Mouse (Mus musculus): ENCODE results near the gene Ntf5. TPM values are rescaled to one million over a fixed set of nuclear protein-coding genes. Genes with fewer than 3 reads are reported as not detected.
A peak's percentile ranks its signal among the peaks of the same experiment; 100 is the strongest.

Ntf5 gene
- polyA plus RNA-seq, 1 experiment from 2014 or later: 2.0 TPM

DNA sequence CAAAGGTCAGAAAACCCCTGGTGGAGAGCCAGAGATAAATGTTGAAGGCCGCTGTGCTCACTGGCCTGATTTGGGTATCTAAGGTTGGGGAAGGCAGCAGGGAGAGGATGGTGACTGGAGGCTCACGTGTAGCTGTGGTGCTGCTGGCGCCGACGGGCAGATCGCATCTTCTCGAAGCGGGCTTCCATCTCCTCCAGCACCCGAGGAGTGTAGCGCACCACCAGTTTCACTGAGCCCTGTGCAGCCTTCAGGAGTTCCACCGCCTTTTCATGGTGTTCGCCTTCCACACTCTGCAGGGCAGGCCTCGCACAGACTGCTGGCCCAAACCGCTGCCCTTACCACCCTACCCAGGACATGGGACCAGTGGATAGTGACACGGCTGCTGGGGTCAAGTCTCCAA lies 45.3 kb upstream of the Ntf5 start:
- TF ChIP-seq CTCF (IDR thresholded peaks at IDR 0.05; ENCODE audit: low read depth): no peak
- Histone ChIP-seq H3K27ac (ENCODE audit: low read depth, low read length) (no peak overlapping the region), H3K4me2 (replicated peaks; ENCODE audit: low read depth) (peak overlapping the region; percentile 99; the same call in 1 of the 2 replicates), H3K4me1 (replicated peaks; ENCODE audit: control insufficient read depth, insufficient read depth, low read length) (peaks cover 4% of the 10 kb centered on the region; the same call in 1 of the 2 replicates), H3K4me3 (ENCODE audit: low read depth, low read length) (no peak overlapping the region), H3K27me3 (replicated peaks; ENCODE audit: control insufficient read depth, insufficient read depth, low read length) (peaks cover 34% of the 10 kb centered on the region), H3K9ac (ENCODE audit: low read depth, low read length) (peak overlapping the region; percentile 17; the same call in 1 of the 2 replicates), H3K9me3 (ENCODE audit: control insufficient read depth) (no peaks in the 10 kb centered on the region), H3K36me3 (ENCODE audit: control insufficient read depth, insufficient read depth) (no peaks in the 10 kb centered on the region)
- WGBS: 90% methylated on average over 15 of the region's 15 CpGs
- no peak for ATAC-seq

DNA sequence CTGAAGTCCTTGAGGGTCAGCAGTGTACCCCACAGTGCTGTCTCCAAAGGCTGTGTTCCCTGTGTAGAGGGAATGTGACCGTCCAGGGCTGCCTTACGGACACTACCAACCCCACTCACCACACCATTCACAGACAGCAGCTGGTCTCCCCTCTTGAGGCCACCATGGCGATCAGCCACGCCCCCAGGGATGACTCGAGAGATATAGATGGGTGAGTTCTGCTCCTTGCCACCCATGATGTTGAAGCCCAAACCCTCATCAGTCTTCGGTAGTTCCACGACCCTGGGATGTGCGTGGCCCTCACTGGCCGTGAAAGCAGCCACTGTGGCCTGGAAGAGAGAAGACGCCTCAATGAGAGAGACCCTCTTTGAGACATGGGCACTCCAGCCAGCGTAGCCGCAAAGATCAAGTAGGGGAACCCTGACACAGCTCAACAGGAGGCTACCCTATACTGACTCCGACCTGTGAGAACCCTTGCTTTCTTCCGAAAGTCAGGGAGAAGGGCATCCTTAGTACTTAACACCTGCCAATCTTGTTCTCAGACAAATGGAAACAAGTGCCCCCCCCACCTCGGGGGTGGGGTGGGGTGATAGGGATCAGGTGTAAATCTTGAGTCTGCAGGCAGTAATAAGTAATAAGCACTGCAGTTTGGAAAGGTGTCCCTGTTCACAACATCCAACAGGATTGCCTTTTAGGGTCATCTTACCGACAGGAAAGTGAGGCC lies 44.3 kb upstream of the Ntf5 start:
- H3K4me2 ChIP-seq (replicated peaks; ENCODE audit: low read depth): peak overlapping the region; percentile 98; the same call in 1 of the 2 replicates

GRCm38 (mm10) chr7:45369836-45370474 lies 43.5 kb upstream of the Ntf5 start:
- 0 out of 2 replicates have a peak, but pooled peaks have one; percentile 5 for ATAC-seq
- no peaks in the 10 kb centered on the region for H3K9me3 ChIP-seq (ENCODE audit: control insufficient read depth)
- peaks cover 3% of the 10 kb centered on the region; the same call in 1 of the 2 replicates for H3K36me3 ChIP-seq (ENCODE audit: control insufficient read depth, insufficient read depth)
- peak overlapping the region; percentile 48 for H3K9ac ChIP-seq (ENCODE audit: low read depth, low read length)
- TF ChIP-seq CTCF (IDR thresholded peaks at IDR 0.05; ENCODE audit: low read depth): no peak
- peak overlapping the region; percentile 53 for H3K4me3 ChIP-seq (ENCODE audit: low read depth, low read length)
- H3K4me2 ChIP-seq (replicated peaks; ENCODE audit: low read depth): peak overlapping the region; percentile 98
- WGBS: 5% methylated on average over 52 of the region's 52 CpGs
- H3K4me1 ChIP-seq (replicated peaks; ENCODE audit: control insufficient read depth, insufficient read depth, low read length): peaks cover 4% of the 10 kb centered on the region; the same call in 1 of the 2 replicates
- H3K27ac ChIP-seq (ENCODE audit: low read depth, low read length): no peak overlapping the region
- peaks cover 31% of the 10 kb centered on the region for H3K27me3 ChIP-seq (replicated peaks; ENCODE audit: control insufficient read depth, insufficient read depth, low read length)

More for the DNA sequence above, 44.3 kb upstream of the Ntf5 start:
- Histone ChIP-seq H3K9ac (ENCODE audit: low read depth, low read length) (no peak overlapping the region), H3K27ac (ENCODE audit: low read depth, low read length) (no peak overlapping the region), H3K27me3 (replicated peaks; ENCODE audit: control insufficient read depth, insufficient read depth, low read length) (peaks cover 31% of the 10 kb centered on the region), H3K36me3 (ENCODE audit: control insufficient read depth, insufficient read depth) (peaks cover 3% of the 10 kb centered on the region; the same call in 1 of the 2 replicates), H3K4me1 (replicated peaks; ENCODE audit: control insufficient read depth, insufficient read depth, low read length) (peaks cover 4% of the 10 kb centered on the region; the same call in 1 of the 2 replicates), H3K4me3 (ENCODE audit: low read depth, low read length) (0 out of 2 replicates have a peak overlapping the region, but pooled peaks have one; percentile 53), H3K9me3 (ENCODE audit: control insufficient read depth) (no peaks in the 10 kb centered on the region)
- 78% methylated on average over 16 of the region's 16 CpGs for WGBS
- no peak for ATAC-seq
- TF ChIP-seq CTCF (IDR thresholded peaks at IDR 0.05; ENCODE audit: low read depth): no peak

DNA sequence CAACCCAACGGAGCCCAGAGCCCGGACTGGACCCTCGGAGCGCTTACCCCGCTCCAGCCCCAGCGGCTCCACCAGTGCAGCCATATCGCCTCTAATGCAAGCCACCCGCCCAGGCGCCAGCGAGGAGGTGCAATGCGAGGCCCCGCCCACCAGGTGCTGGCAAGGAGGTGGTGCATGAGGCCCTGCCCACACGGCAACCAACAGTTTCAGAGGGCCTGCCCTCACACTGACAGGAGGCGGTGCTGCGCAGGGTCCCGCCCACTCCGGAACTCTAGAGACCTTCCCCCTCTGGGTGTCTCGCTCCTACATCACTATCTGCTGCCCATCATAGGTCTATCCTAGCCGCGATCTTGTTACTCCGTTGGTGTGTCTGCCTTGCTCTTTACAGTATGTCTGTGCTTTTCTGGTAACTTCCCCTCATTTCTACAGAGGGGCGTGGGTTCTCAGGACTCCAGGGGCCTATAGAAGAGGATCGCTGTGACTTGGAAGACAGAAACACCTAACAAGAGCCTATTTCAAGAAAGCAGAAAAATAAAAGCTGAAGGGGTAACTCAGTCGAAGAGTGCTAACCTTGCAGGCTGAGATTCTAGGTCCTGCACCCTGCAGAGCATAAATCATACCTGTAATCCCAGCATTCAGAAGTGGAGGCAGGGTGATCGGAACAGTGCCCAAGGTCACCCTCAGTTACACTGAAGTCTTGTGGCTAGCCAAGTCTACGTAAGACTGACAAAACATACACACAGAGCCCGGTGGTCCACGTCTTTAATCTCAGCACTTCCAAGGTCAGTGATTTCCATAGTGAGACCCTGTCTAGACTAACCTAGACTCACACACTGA lies 42.8 kb upstream of the Ntf5 start, which contains the start of gene Lin7b:
Gene Lin7b (minus strand): TSS at position 109 of the 837 bp plus-strand sequence.
- ATAC-seq: peak; percentile 71
- no peak within 1 kb of the TSS for H3K27ac ChIP-seq (ENCODE audit: low read depth, low read length)
- H3K9me3 ChIP-seq (ENCODE audit: control insufficient read depth): no peaks in the 10 kb centered on the region
- peaks cover 10% of the 10 kb centered on the region for H3K36me3 ChIP-seq (ENCODE audit: control insufficient read depth, insufficient read depth)
- peaks cover 25% of the 10 kb centered on the region for H3K27me3 ChIP-seq (replicated peaks; ENCODE audit: control insufficient read depth, insufficient read depth, low read length)
- WGBS: 9% methylated on average over 28 of the region's 28 CpGs
- peaks cover 4% of the 10 kb centered on the region; the same call in 1 of the 2 replicates for H3K4me1 ChIP-seq (replicated peaks; ENCODE audit: control insufficient read depth, insufficient read depth, low read length)
- H3K9ac ChIP-seq (ENCODE audit: low read depth, low read length): peak within 1 kb of the TSS; percentile 48
- H3K4me2 ChIP-seq (replicated peaks; ENCODE audit: low read depth): peak within 1 kb of the TSS; percentile 98
- TF ChIP-seq CTCF (IDR thresholded peaks at IDR 0.05; ENCODE audit: low read depth): peak; percentile 46
- H3K4me3 ChIP-seq (ENCODE audit: low read depth, low read length): peak within 1 kb of the TSS; percentile 53

GRCm38 (mm10) chr7:45372371-45372770 lies 41.1 kb upstream of the Ntf5 start:
- ATAC-seq: no peak
- H3K36me3 ChIP-seq (ENCODE audit: control insufficient read depth, insufficient read depth): peaks cover 26% of the 10 kb centered on the region
- 73% methylated on average over 5 of the region's 5 CpGs for WGBS

More at GRCm38 (mm10) chr7:45372371-45372770, 41.1 kb upstream of the Ntf5 start:
- Histone ChIP-seq H3K9me3 (ENCODE audit: control insufficient read depth) (no peaks in the 10 kb centered on the region), H3K9ac (ENCODE audit: low read depth, low read length) (no peak overlapping the region), H3K4me3 (ENCODE audit: low read depth, low read length) (no peak overlapping the region), H3K27me3 (replicated peaks; ENCODE audit: control insufficient read depth, insufficient read depth, low read length) (peaks cover 14% of the 10 kb centered on the region), H3K4me1 (replicated peaks; ENCODE audit: control insufficient read depth, insufficient read depth, low read length) (peaks cover 4% of the 10 kb centered on the region; the same call in 1 of the 2 replicates), H3K4me2 (replicated peaks; ENCODE audit: low read depth) (no peak overlapping the region), H3K27ac (ENCODE audit: low read depth, low read length) (no peak overlapping the region)
- no peak for TF ChIP-seq CTCF (IDR thresholded peaks at IDR 0.05; ENCODE audit: low read depth)
